Mouse (Mus musculus) neural tube, embryonic 15.5 days (tissue): Measurements from ENCODE around the gene Triap1. TPM values are rescaled to one million over a fixed set of nuclear protein-coding genes. Genes with fewer than 3 reads are reported as not detected.
A peak's percentile ranks its signal among the peaks of the same experiment; 100 is the strongest.
"Not testable (repeated sequence)": the region's sequence is repeated elsewhere in the genome, so short reads cannot be mapped to it uniquely, and the experiment has no call there.

Experiments
- ATAC-seq: fragments of 200-750 bp; cut with Nextera tagmentation; 2 replicates; pipeline ENCODE4 v1.8.0; 2017; ENCODE audit warnings: mild to moderate bottlenecking, moderate TSS enrichment, moderate library complexity; ENCODE audit not compliant: low FRiP score
- H3K27ac ChIP-seq: fragments of 300-500 bp; sonication (generic); replicated peaks from 2 replicates; pipeline ENCODE4 v1.5.1; 2015; ENCODE audit warnings: mild to moderate bottlenecking, inconsistent platforms
- H3K27me3 ChIP-seq: fragments of 300-500 bp; sonication (generic); replicated peaks from 2 replicates; pipeline ENCODE4 v1.6.1; 2015; ENCODE audit warnings: inconsistent platforms
- H3K36me3 ChIP-seq: fragments of 300-500 bp; sonication (generic); 2 replicates; pipeline ENCODE4 v1.6.1; 2015; ENCODE audit warnings: inconsistent platforms
- H3K4me1 ChIP-seq: fragments of 300-500 bp; sonication (generic); 2 replicates; pipeline ENCODE4 v1.6.1; 2015; ENCODE audit warnings: inconsistent platforms
- H3K4me2 ChIP-seq: fragments of 300-500 bp; sonication (generic); 2 replicates; pipeline ENCODE4 v1.6.1; 2015; ENCODE audit warnings: inconsistent platforms, mild to moderate bottlenecking, moderate library complexity
- H3K4me3 ChIP-seq: fragments of 300-500 bp; sonication (generic); replicated peaks from 2 replicates; pipeline ENCODE4 v1.5.1; 2015; ENCODE audit warnings: mild to moderate bottlenecking, inconsistent platforms
- H3K9ac ChIP-seq: fragments of 300-500 bp; sonication (generic); replicated peaks from 2 replicates; pipeline ENCODE4 v1.6.1; 2015; ENCODE audit warnings: mild to moderate bottlenecking, inconsistent platforms
- H3K9me3 ChIP-seq: fragments of 300-500 bp; sonication (generic); replicated peaks from 2 replicates; pipeline ENCODE4 v1.6.1; 2016; ENCODE audit warnings: inconsistent platforms
- WGBS: fragments of 180-500 bp; shearing (Covaris S2); methylation state at CpG from one replicate; pipeline ENCODE4 v1.1.7; 2015; ENCODE audit warnings: mixed read lengths; 5-methylcytosine and 5-hydroxymethylcytosine counted together
- polyA plus RNA-seq: library from polyadenylated mRNA; unstranded; fragments of >200 nt; fragmentation: Nextera tagmentation; extraction: Ambion mirVana; gene quantifications from 2 replicates; pipeline ENCODE4 v1.2.1, GENCODE M21; 2015

Gene Triap1
- polyA plus RNA-seq, 1 experiment from 2014 or later = 56.8 TPM

GRCm38 (mm10) chr5:115364782-115365181 is 23.8 kb downstream of the Triap1 start:
- no peak overlapping the region for H3K9ac ChIP-seq
- no peaks in the 10 kb centered on the region for H3K4me1 ChIP-seq
- no peak for ATAC-seq
- H3K36me3 ChIP-seq = no peaks in the 10 kb centered on the region
- H3K9me3 ChIP-seq = no peaks in the 10 kb centered on the region
- no peaks in the 10 kb centered on the region for H3K27me3 ChIP-seq
- 92% methylated on average over 4 of the region's 4 CpGs for WGBS
- no peak overlapping the region for H3K27ac ChIP-seq
- H3K4me2 ChIP-seq = no peak overlapping the region
- H3K4me3 ChIP-seq = no peak overlapping the region

GRCm38 (mm10) chr5:115371736-115372135 is 30.7 kb downstream of the Triap1 start:
- Histone ChIP-seq H3K36me3 (no peaks in the 10 kb centered on the region), H3K4me2 (no peak overlapping the region), H3K27me3 (no peaks in the 10 kb centered on the region), H3K9me3 (no peaks in the 10 kb centered on the region), H3K27ac (no peak overlapping the region), H3K4me3 (no peak overlapping the region), H3K4me1 (peaks cover 9% of the 10 kb centered on the region), H3K9ac (no peak overlapping the region)
- WGBS = 20% methylated on average over 9 of the region's 9 CpGs
- no peak for ATAC-seq

GRCm38 (mm10) chr5:115373441-115374203 is 32.6 kb downstream of the Triap1 start:
- ATAC-seq = no peak
- peak overlapping the region; percentile 70 for H3K4me2 ChIP-seq
- H3K9me3 ChIP-seq = no peaks in the 10 kb centered on the region
- peak overlapping the region; percentile 34 for H3K4me3 ChIP-seq
- peak overlapping the region; percentile 28 for H3K27ac ChIP-seq
- H3K27me3 ChIP-seq = no peaks in the 10 kb centered on the region
- peak overlapping the region; percentile 38; the same call in 1 of the 2 replicates for H3K9ac ChIP-seq
- H3K4me1 ChIP-seq = peaks cover 9% of the 10 kb centered on the region
- 4% methylated on average over 26 of the region's 26 CpGs for WGBS
- no peaks in the 10 kb centered on the region for H3K36me3 ChIP-seq

- peak overlapping the region; percentile 28; the same call in 1 of the 2 replicates for H3K27ac ChIP-seq
- peaks cover 9% of the 10 kb centered on the region for H3K4me1 ChIP-seq
- H3K4me2 ChIP-seq = peak overlapping the region; percentile 70
- H3K27me3 ChIP-seq = no peaks in the 10 kb centered on the region
- peak overlapping the region; percentile 38; the same call in 1 of the 2 replicates for H3K9ac ChIP-seq
- ATAC-seq = no peak
- H3K4me3 ChIP-seq = peak overlapping the region; percentile 34
- 5% methylated on average over 11 of the region's 11 CpGs for whole genome bisulfite sequencing
- no peaks in the 10 kb centered on the region for H3K36me3 ChIP-seq
- H3K9me3 ChIP-seq = no peaks in the 10 kb centered on the region
Measured at GRCm38 (mm10) chr5:115374204-115374820, 33.3 kb downstream of the Triap1 start.

GRCm38 (mm10) chr5:115375436-115375835 is 34.4 kb downstream of the Triap1 start:
- H3K27me3 ChIP-seq = no peaks in the 10 kb centered on the region
- no peaks in the 10 kb centered on the region for H3K9me3 ChIP-seq
- no peak overlapping the region for H3K4me2 ChIP-seq
- ATAC-seq = no peak
- 83% methylated on average over 2 of the region's 2 CpGs for WGBS
- no peak overlapping the region for H3K4me3 ChIP-seq
- H3K9ac ChIP-seq = no peak overlapping the region
- H3K36me3 ChIP-seq = no peaks in the 10 kb centered on the region
- H3K27ac ChIP-seq = no peak overlapping the region
- H3K4me1 ChIP-seq = peaks cover 9% of the 10 kb centered on the region

- 94% methylated on average over 2 of the region's 2 CpGs for WGBS
- not testable (repeated sequence) for H3K4me3 ChIP-seq, H3K9ac ChIP-seq, H3K36me3 ChIP-seq, H3K4me2 ChIP-seq, H3K27ac ChIP-seq, H3K27me3 ChIP-seq, H3K9me3 ChIP-seq, H3K4me1 ChIP-seq, ATAC-seq
Measured at GRCm38 (mm10) chr5:115378882-115379281, 37.9 kb downstream of the Triap1 start.

GRCm38 (mm10) chr5:115391935-115392334 is 50.9 kb downstream of the Triap1 start:
- no peaks in the 10 kb centered on the region for H3K9me3 ChIP-seq
- no peaks in the 10 kb centered on the region for H3K36me3 ChIP-seq
- no peak overlapping the region for H3K4me3 ChIP-seq
- no peak overlapping the region for H3K27ac ChIP-seq
- WGBS = 32% methylated on average over 9 of the region's 9 CpGs
- H3K4me1 ChIP-seq = peaks cover 7% of the 10 kb centered on the region; the same call in 1 of the 2 replicates
- no peak overlapping the region for H3K4me2 ChIP-seq
- no peaks in the 10 kb centered on the region for H3K27me3 ChIP-seq
- no peak for ATAC-seq
- no peak overlapping the region for H3K9ac ChIP-seq

- 94% methylated on average over 1 of the region's 1 CpGs for WGBS
- Histone ChIP-seq H3K4me1 (peaks cover 11% of the 10 kb centered on the region), H3K4me2 (no peak overlapping the region), H3K9me3 (no peaks in the 10 kb centered on the region), H3K27me3 (no peaks in the 10 kb centered on the region), H3K27ac (no peak overlapping the region), H3K9ac (no peak overlapping the region), H3K4me3 (no peak overlapping the region), H3K36me3 (no peaks in the 10 kb centered on the region)
- ATAC-seq = no peak
Measured at GRCm38 (mm10) chr5:115392969-115393368, 51.9 kb downstream of the Triap1 start.

Other genes with a start within 250 kb of the Triap1 start
- gene Gm10401, start 242.9 kb upstream of the Triap1 start, polyA plus RNA-seq = 36.7 and 40.5 TPM in 2 replicates
- 22.2 and 35.9 TPM in 2 replicates for gene Acads, start 221.9 kb upstream of the Triap1 start, polyA plus RNA-seq
- gene Unc119b, start 206.2 kb upstream of the Triap1 start, polyA plus RNA-seq = 31.1 and 31.8 TPM in 2 replicates
- gene Mlec, start 183.0 kb upstream of the Triap1 start, polyA plus RNA-seq = 34.3 and 40.4 TPM in 2 replicates
- gene Cabp1, start 146.8 kb upstream of the Triap1 start, polyA plus RNA-seq = 17.4 and 23.1 TPM in 2 replicates
- 117 and 127 TPM in 2 replicates for gene Pop5, start 105.4 kb upstream of the Triap1 start, polyA plus RNA-seq
- gene Rnf10, start 68.3 kb upstream of the Triap1 start, polyA plus RNA-seq = 171 and 197 TPM in 2 replicates
- gene Coq5, start 61.6 kb upstream of the Triap1 start, polyA plus RNA-seq = 63.7 and 64.6 TPM in 2 replicates
- 1,284 and 1,328 TPM in 2 replicates for gene Dynll1, start 40.2 kb upstream of the Triap1 start, polyA plus RNA-seq
- 138 and 154 TPM in 2 replicates for gene Srsf9, start 14.0 kb upstream of the Triap1 start, polyA plus RNA-seq
- gene Gatc, start within 50 bp of the Triap1 start, polyA plus RNA-seq = 32.2 and 37.0 TPM in 2 replicates
- 1,223 and 1,358 TPM in 2 replicates for gene Cox6a1, start 7.8 kb downstream of the Triap1 start, polyA plus RNA-seq
- 29.4 and 37.9 TPM in 2 replicates for gene Msi1, start 88.4 kb downstream of the Triap1 start, polyA plus RNA-seq
- gene Pla2g1b, start 125.0 kb downstream of the Triap1 start, polyA plus RNA-seq = 0.81 and 1.1 TPM in 2 replicates
- 31.0 and 37.1 TPM in 2 replicates for gene Sirt4, start 143.5 kb downstream of the Triap1 start, polyA plus RNA-seq
- gene Pxn, start 165.5 kb downstream of the Triap1 start, polyA plus RNA-seq = 21.3 and 28.2 TPM in 2 replicates
- 785 and 1,036 TPM in 2 replicates for gene Rplp0, start 218.2 kb downstream of the Triap1 start, polyA plus RNA-seq
- 35.7 and 37.6 TPM in 2 replicates for gene Gcn1l1, start 224.0 kb downstream of the Triap1 start, polyA plus RNA-seq